In genomic region chr1:152808392-152808680, GRCm38 (mm10) we compare ENCODE assay signal across 19 mouse cellular contexts. TPM values are rescaled to one million over a fixed set of nuclear protein-coding genes. Genes with fewer than 3 reads are reported as not detected.
DNase-seq lines count a peak whose midpoint lies in the region; ATAC-seq and TF ChIP-seq lines count a peak whose summit lies in the region.
"Had no signal": no experiment of that assay in that cellular context is flagged by ENCODE, and none has a peak within 500 bp of the region (broad histone marks: within the 10 kb centered on the region; RNA-seq: fewer than 3 reads in every experiment).

No protein-coding gene starts in this region.

- no peak overlapping the region for H3K9ac ChIP-seq in forebrain, postnatal 0 days
- H3K9ac ChIP-seq in liver, adult 2 months (ENCODE audit: low read depth, low read length): no peak overlapping the region
- no peak overlapping the region for H3K9ac ChIP-seq in intestine, embryonic 16.5 days (ENCODE audit: low read depth, low read length)
- H3K9ac ChIP-seq in forebrain, embryonic 12.5 days: no peak overlapping the region
- H3K9ac ChIP-seq: forebrain, embryonic 15.5 days; heart, embryonic 13.5 days; hindbrain, embryonic 15.5 days; midbrain, embryonic 12.5 days had no signal

- H3K9me3 ChIP-seq in forebrain, embryonic 10.5 days: no peaks in the 10 kb centered on the region
- no peaks in the 10 kb centered on the region for H3K9me3 ChIP-seq in forebrain, postnatal 0 days (ENCODE audit: low read length)
- no peaks in the 10 kb centered on the region for H3K9me3 ChIP-seq in intestine, embryonic 16.5 days (ENCODE audit: control insufficient read depth, low read length)
- no peaks in the 10 kb centered on the region for H3K9me3 ChIP-seq in forebrain, embryonic 12.5 days
- H3K9me3 ChIP-seq: forebrain, embryonic 15.5 days; heart, embryonic 13.5 days; hindbrain, embryonic 15.5 days; limb, embryonic 10.5 days; midbrain, embryonic 12.5 days had no signal

- TF ChIP-seq CTCF in forebrain, postnatal 0 days (IDR thresholded peaks at IDR 0.05; ENCODE audit: low read depth): no peak
- TF ChIP-seq CTCF in liver, adult 2 months (IDR thresholded peaks at IDR 0.05; ENCODE audit: low read depth, low read length): no peak

- 0 out of 2 replicates have a peak overlapping the region, but pooled peaks have one; percentile 44 for H3K27ac ChIP-seq in forebrain, embryonic 10.5 days
- no peak overlapping the region for H3K27ac ChIP-seq in forebrain, postnatal 0 days (ENCODE audit: low read depth, low read length)
- peak overlapping the region; percentile 72; the same call in 1 of the 2 replicates for H3K27ac ChIP-seq in liver, adult 2 months (replicated peaks; ENCODE audit: insufficient read depth, low read depth, low read length)
- H3K27ac ChIP-seq in intestine, embryonic 16.5 days (ENCODE audit: low read length): peak overlapping the region; percentile 93
- peak overlapping the region; percentile 99 for H3K27ac ChIP-seq in macrophage
- no peak overlapping the region for H3K27ac ChIP-seq in forebrain, embryonic 12.5 days
- H3K27ac ChIP-seq: forebrain, embryonic 15.5 days; hindbrain, embryonic 15.5 days; limb, embryonic 10.5 days; midbrain, embryonic 12.5 days had no signal

- no peak overlapping the region for H3K4me3 ChIP-seq in forebrain, embryonic 10.5 days
- H3K4me3 ChIP-seq in forebrain, postnatal 0 days (ENCODE audit: low read depth, low read length): no peak overlapping the region
- 0 out of 2 replicates have a peak overlapping the region, but pooled peaks have one; percentile 22 for H3K4me3 ChIP-seq in liver, adult 2 months (ENCODE audit: insufficient read depth, low read depth, low read length)
- H3K4me3 ChIP-seq in intestine, embryonic 16.5 days (ENCODE audit: low read length): no peak overlapping the region
- peak overlapping the region; percentile 92 for H3K4me3 ChIP-seq in macrophage (ENCODE audit: inconsistent target)
- H3K4me3 ChIP-seq in forebrain, embryonic 12.5 days (replicated peaks): no peak overlapping the region
- H3K4me3 ChIP-seq: forebrain, embryonic 15.5 days; heart, embryonic 13.5 days; hindbrain, embryonic 15.5 days; limb, embryonic 10.5 days; midbrain, embryonic 12.5 days had no signal

- no peak overlapping the region for H3K4me2 ChIP-seq in forebrain, postnatal 0 days (ENCODE audit: low read depth)
- H3K4me2 ChIP-seq in intestine, embryonic 16.5 days (ENCODE audit: low read depth, low read length): peak overlapping the region; percentile 9; the same call in 1 of the 2 replicates
- no peak overlapping the region for H3K4me2 ChIP-seq in forebrain, embryonic 12.5 days
- H3K4me2 ChIP-seq: forebrain, embryonic 15.5 days; heart, embryonic 13.5 days; hindbrain, embryonic 15.5 days; midbrain, embryonic 12.5 days had no signal

- H3K36me3 ChIP-seq in forebrain, embryonic 10.5 days (replicated peaks): no peaks in the 10 kb centered on the region
- H3K36me3 ChIP-seq in forebrain, postnatal 0 days (ENCODE audit: insufficient read depth): no peaks in the 10 kb centered on the region
- H3K36me3 ChIP-seq in liver, adult 2 months (ENCODE audit: control insufficient read depth, insufficient read depth, low read length): no peaks in the 10 kb centered on the region
- no peaks in the 10 kb centered on the region for H3K36me3 ChIP-seq in intestine, embryonic 16.5 days (ENCODE audit: control insufficient read depth, insufficient read depth, low read length)
- peaks cover 19% of the 10 kb centered on the region for H3K36me3 ChIP-seq in macrophage (ENCODE audit: inconsistent target)
- no peaks in the 10 kb centered on the region for H3K36me3 ChIP-seq in forebrain, embryonic 12.5 days (replicated peaks)
- H3K36me3 ChIP-seq: forebrain, embryonic 15.5 days; heart, embryonic 13.5 days; hindbrain, embryonic 15.5 days; limb, embryonic 10.5 days; midbrain, embryonic 12.5 days had no signal

- no peaks in the 10 kb centered on the region for H3K27me3 ChIP-seq in forebrain, embryonic 10.5 days (ENCODE audit: poor library complexity, severe bottlenecking)
- no peaks in the 10 kb centered on the region for H3K27me3 ChIP-seq in forebrain, postnatal 0 days (ENCODE audit: insufficient read depth, low read length)
- H3K27me3 ChIP-seq in liver, adult 2 months (ENCODE audit: control insufficient read depth, insufficient read depth, low read length): no peaks in the 10 kb centered on the region
- no peaks in the 10 kb centered on the region for H3K27me3 ChIP-seq in intestine, embryonic 16.5 days (replicated peaks; ENCODE audit: control insufficient read depth, insufficient read depth, low read length)
- H3K27me3 ChIP-seq in forebrain, embryonic 12.5 days: no peaks in the 10 kb centered on the region
- H3K27me3 ChIP-seq: forebrain, embryonic 15.5 days; heart, embryonic 13.5 days; hindbrain, embryonic 15.5 days; midbrain, embryonic 12.5 days had no signal

- H3K4me1 ChIP-seq in forebrain, embryonic 10.5 days: peaks cover 41% of the 10 kb centered on the region
- H3K4me1 ChIP-seq in forebrain, postnatal 0 days (ENCODE audit: insufficient read depth): no peaks in the 10 kb centered on the region
- H3K4me1 ChIP-seq in liver, adult 2 months (ENCODE audit: control insufficient read depth, insufficient read depth, low read length): no peaks in the 10 kb centered on the region; the same call in 1 of the 2 replicates
- H3K4me1 ChIP-seq in intestine, embryonic 16.5 days (ENCODE audit: control insufficient read depth, insufficient read depth, low read length): peaks cover 9% of the 10 kb centered on the region
- peaks cover 18% of the 10 kb centered on the region for H3K4me1 ChIP-seq in forebrain, embryonic 12.5 days
- H3K4me1 ChIP-seq: hindbrain, embryonic 15.5 days had no signal

- no peak for TF ChIP-seq POLR2A in liver, adult 2 months (IDR thresholded peaks at IDR 0.05; ENCODE audit: extremely low read depth, insufficient read depth, low read length)

- DNase-seq in forebrain, embryonic 10.5 days (ENCODE audit: extremely low spot score, low spot score): no peak
- no peak for DNase-seq in forebrain, postnatal 0 days
- DNase-seq in liver, adult 2 months (ENCODE audit: extremely low read depth, low read depth, low spot score): no peak
- no peak for DNase-seq in liver
- DNase-seq in frontal cortex, postnatal 25 days (ENCODE audit: low spot score in 2 of 2): no peak
- DNase-seq: adrenal gland, postnatal 25 days; gastrocnemius, postnatal 14 days; kidney, postnatal 25 days; layer of hippocampus, postnatal 36 days; right cerebral cortex, postnatal 25 days had no signal

- ATAC-seq in forebrain, postnatal 0 days: no peak
- no peak for ATAC-seq in intestine, embryonic 16.5 days
- ATAC-seq in forebrain, embryonic 12.5 days (ENCODE audit: low FRiP score): no peak
- ATAC-seq: forebrain, embryonic 15.5 days had no signal

- 82% methylated on average over 2 of the region's 2 CpGs for WGBS in forebrain, embryonic 10.5 days
- WGBS in forebrain, postnatal 0 days: 85% methylated on average over 2 of the region's 2 CpGs
- WGBS in liver, adult 2 months: 97% methylated on average over 2 of the region's 2 CpGs
- WGBS in intestine, embryonic 16.5 days: 63% methylated on average over 2 of the region's 2 CpGs
- WGBS in macrophage (ENCODE audit: missing documents): 0% methylated on average over 2 of the region's 2 CpGs
- 87% methylated on average over 2 of the region's 2 CpGs for WGBS in forebrain, embryonic 12.5 days

- no peaks in the 10 kb centered on the region for H3K79me2 ChIP-seq in liver, adult 2 months (ENCODE audit: control insufficient read depth, insufficient read depth, low read length)
- H3K79me2 ChIP-seq in macrophage (ENCODE audit: inconsistent target): peaks cover 56% of the 10 kb centered on the region

RNA-seq across cellular contexts. Expression of gene Ncf2, which starts 8.3 kb away (rescaled TPM):
- polyA plus RNA-seq in forebrain, embryonic 10.5 days (2016; fragmentation: Nextera tagmentation; extraction: Ambion mirVana): 2.1 and 2.7 TPM in 2 replicates
- 2.3 and 4.1 TPM in 2 replicates for total RNA-seq in forebrain, postnatal 0 days (2014; rRNA removed)
- polyA plus RNA-seq in forebrain, postnatal 0 days (2015; fragmentation: Nextera tagmentation; extraction: Ambion mirVana): 1.9 and 2.0 TPM in 2 replicates
- 3.0 and 3.6 TPM in 2 replicates for total RNA-seq in liver, adult 2 months (2014; rRNA removed)
- 0.60 and 1.2 TPM in 2 replicates for polyA plus RNA-seq in liver, adult 2 months (2012; rRNA removed)
- polyA plus RNA-seq in intestine, embryonic 16.5 days (2015; fragmentation: Nextera tagmentation; extraction: Ambion mirVana): 10.6 and 13.0 TPM in 2 replicates
- total RNA-seq in macrophage (2018; cell fraction: chromatin; rRNA removed): 100 to 1,000 TPM; 149 to 824 (median 286) TPM
- 100 to 1,000 TPM; 110 to 209 (median 147) TPM for total RNA-seq in macrophage (2018; cell fraction: cytosol; rRNA removed)
- total RNA-seq in macrophage (2018; cell fraction: nucleus; rRNA removed): 100 to 1,000 TPM in 24 of 26 experiments, 10 to 100 TPM in 2; 91.3 to 363 (median 150) TPM
- 145 to 195 TPM (median 164 TPM) in 3 replicates for polyA plus RNA-seq in macrophage (2018)
- polyA plus RNA-seq in forebrain, embryonic 12.5 days (2016; fragmentation: Nextera tagmentation; extraction: Ambion mirVana): 1.8 and 2.2 TPM in 2 replicates

RNA-seq across cellular contexts. Expression of gene Arpc5, which starts 42.0 kb away (rescaled TPM):
- polyA plus RNA-seq in forebrain, embryonic 10.5 days (2016; fragmentation: Nextera tagmentation; extraction: Ambion mirVana): 195 and 203 TPM in 2 replicates
- 301 and 341 TPM in 2 replicates for total RNA-seq in forebrain, postnatal 0 days (2014; rRNA removed)
- polyA plus RNA-seq in forebrain, postnatal 0 days (2015; fragmentation: Nextera tagmentation; extraction: Ambion mirVana): 537 and 561 TPM in 2 replicates
- total RNA-seq in liver, adult 2 months (2014; rRNA removed): 86.9 and 103 TPM in 2 replicates
- polyA plus RNA-seq in liver, adult 2 months (2012; rRNA removed): 24.9 and 27.8 TPM in 2 replicates
- polyA plus RNA-seq in intestine, embryonic 16.5 days (2015; fragmentation: Nextera tagmentation; extraction: Ambion mirVana): 372 and 389 TPM in 2 replicates
- 100 to 1,000 TPM; 124 to 281 (median 185) TPM for total RNA-seq in macrophage (2018; cell fraction: chromatin; rRNA removed)
- 100 to 1,000 TPM; 463 to 648 (median 564) TPM for total RNA-seq in macrophage (2018; cell fraction: cytosol; rRNA removed)
- total RNA-seq in macrophage (2018; cell fraction: nucleus; rRNA removed): 100 to 1,000 TPM; 166 to 467 (median 306) TPM
- polyA plus RNA-seq in macrophage (2018): 466 to 600 TPM (median 492 TPM) in 3 replicates
- 275 and 281 TPM in 2 replicates for polyA plus RNA-seq in forebrain, embryonic 12.5 days (2016; fragmentation: Nextera tagmentation; extraction: Ambion mirVana)

RNA-seq across cellular contexts. Expression of gene Rgl1, which starts 42.2 kb away (rescaled TPM):
- 29.1 TPM in 2 replicates for polyA plus RNA-seq in forebrain, embryonic 10.5 days (2016; fragmentation: Nextera tagmentation; extraction: Ambion mirVana)
- total RNA-seq in forebrain, postnatal 0 days (2014; rRNA removed): 26.7 and 27.8 TPM in 2 replicates
- 18.8 and 22.5 TPM in 2 replicates for polyA plus RNA-seq in forebrain, postnatal 0 days (2015; fragmentation: Nextera tagmentation; extraction: Ambion mirVana)
- total RNA-seq in liver, adult 2 months (2014; rRNA removed): 10.2 and 13.7 TPM in 2 replicates
- 3.4 and 4.2 TPM in 2 replicates for polyA plus RNA-seq in liver, adult 2 months (2012; rRNA removed)
- polyA plus RNA-seq in intestine, embryonic 16.5 days (2015; fragmentation: Nextera tagmentation; extraction: Ambion mirVana): 45.4 and 45.8 TPM in 2 replicates
- total RNA-seq in macrophage (2018; cell fraction: chromatin; rRNA removed): 100 to 1,000 TPM in 25 of 26 experiments, 10 to 100 TPM in 1; 98.8 to 433 (median 225) TPM
- 100 to 1,000 TPM in 16 of 26 experiments, 10 to 100 TPM in 10; 68.8 to 191 (median 147) TPM for total RNA-seq in macrophage (2018; cell fraction: cytosol; rRNA removed)
- total RNA-seq in macrophage (2018; cell fraction: nucleus; rRNA removed): 100 to 1,000 TPM in 25 of 26 experiments, 10 to 100 TPM in 1; 95.5 to 293 (median 207) TPM
- polyA plus RNA-seq in macrophage (2018): 38.0 to 74.0 TPM (median 62.2 TPM) in 3 replicates
- 19.8 and 20.9 TPM in 2 replicates for polyA plus RNA-seq in forebrain, embryonic 12.5 days (2016; fragmentation: Nextera tagmentation; extraction: Ambion mirVana)

RNA-seq across cellular contexts. Expression of gene Apobec4, which starts 58.0 kb away (rescaled TPM):
- polyA plus RNA-seq in forebrain, embryonic 10.5 days (2016; fragmentation: Nextera tagmentation; extraction: Ambion mirVana): not detected in 2 replicates
- 0.15 and 0.48 TPM in 2 replicates for total RNA-seq in forebrain, postnatal 0 days (2014; rRNA removed)
- 0.09 and 0.19 TPM in 2 replicates for polyA plus RNA-seq in forebrain, postnatal 0 days (2015; fragmentation: Nextera tagmentation; extraction: Ambion mirVana)
- not detected in 2 replicates for total RNA-seq in liver, adult 2 months (2014; rRNA removed)
- polyA plus RNA-seq in liver, adult 2 months (2012; rRNA removed): 0.07 TPM in 1 of 2 replicates, not detected in the other
- polyA plus RNA-seq in intestine, embryonic 16.5 days (2015; fragmentation: Nextera tagmentation; extraction: Ambion mirVana): not detected in 2 replicates
- not detected for total RNA-seq in macrophage (2018; cell fraction: chromatin; rRNA removed)
- under 1 TPM in 11 of 26 experiments, not detected in 15; 0.07 to 0.30 (median 0.14) TPM for total RNA-seq in macrophage (2018; cell fraction: cytosol; rRNA removed)
- not detected for total RNA-seq in macrophage (2018; cell fraction: nucleus; rRNA removed)
- polyA plus RNA-seq in macrophage (2018): not detected in 3 replicates
- not detected in 2 replicates for polyA plus RNA-seq in forebrain, embryonic 12.5 days (2016; fragmentation: Nextera tagmentation; extraction: Ambion mirVana)
- total RNA-seq: adrenal gland, postnatal 25 days; gastrocnemius, postnatal 14 days; layer of hippocampus, postnatal 36 days had no signal
- polyA plus RNA-seq: cortical plate, adult 2 months; forebrain, embryonic 15.5 days; heart, embryonic 13.5 days; hindbrain, embryonic 15.5 days; limb, embryonic 10.5 days; midbrain, embryonic 12.5 days had no signal

Comparison
In these comparisons a context has a peak if more than half of its experiments do, and no peak if none do; other contexts are left out.
1. H3K27ac ChIP-seq: peak in forebrain, embryonic 10.5 days (single experiment), liver, adult 2 months (single experiment), intestine, embryonic 16.5 days (single experiment) and macrophage (single experiment); none in forebrain, postnatal 0 days (single experiment) and forebrain, embryonic 12.5 days (single experiment).
2. H3K4me3 ChIP-seq: peak in liver, adult 2 months (single experiment) and macrophage (single experiment); none in forebrain, embryonic 10.5 days (single experiment), forebrain, postnatal 0 days (single experiment), intestine, embryonic 16.5 days (single experiment) and forebrain, embryonic 12.5 days (single experiment).
3. RNA of gene Ncf2, which starts 8.3 kb away (polyA plus RNA-seq): 145 to 195 TPM in macrophage; 10.6 to 13.0 TPM in intestine, embryonic 16.5 days, 2.1 to 2.7 TPM in forebrain, embryonic 10.5 days, 1.8 to 2.2 TPM in forebrain, embryonic 12.5 days, 1.9 to 2.0 TPM in forebrain, postnatal 0 days and 0.60 to 1.2 TPM in liver, adult 2 months; every median in the first group is over 10 times any median in the second.